Mouse (Mus musculus) testis, adult 2 months (tissue): ENCODE results near the gene Phf12. TPM values are rescaled to one million over a fixed set of nuclear protein-coding genes. Genes with fewer than 3 reads are reported as not detected.

Experiments used
- H3K27ac ChIP-seq: fragments of 200-500 bp; 2 replicates; pipeline ENCODE4 v1.5.1; 2012; ENCODE audit warnings: low read depth, low read length; ENCODE audit not compliant: control insufficient read depth, insufficient read depth
- H3K27me3 ChIP-seq: fragments of 200-500 bp; 2 replicates; pipeline ENCODE4 v1.6.1; 2012; ENCODE audit warnings: mild to moderate bottlenecking, low read length, moderate library complexity; ENCODE audit not compliant: control insufficient read depth, insufficient read depth
- H3K36me3 ChIP-seq: fragments of 200-500 bp; 2 replicates; pipeline ENCODE4 v1.6.1; 2012; ENCODE audit warnings: mild to moderate bottlenecking, low read length; ENCODE audit not compliant: control insufficient read depth, insufficient read depth
- H3K4me1 ChIP-seq: fragments of 200-500 bp; 2 replicates; pipeline ENCODE4 v1.6.1; 2012; ENCODE audit warnings: low read length; ENCODE audit not compliant: control insufficient read depth, insufficient read depth
- H3K4me3 ChIP-seq: fragments of 200-500 bp; 2 replicates; pipeline ENCODE4 v1.5.1; 2012; ENCODE audit warnings: low read depth, mild to moderate bottlenecking, low read length, moderate library complexity, mixed read lengths; ENCODE audit not compliant: control insufficient read depth
- CTCF ChIP-seq: fragments of 200-500 bp; IDR thresholded peaks from 2 replicates; pipeline ENCODE4 v1.5.1; 2012; ENCODE audit warnings: low read depth, mild to moderate bottlenecking, inconsistent platforms, low read length, moderate library complexity; ENCODE audit not compliant: control insufficient read depth, insufficient read depth, insufficient replicate concordance
- POLR2A ChIP-seq: fragments of 200-500 bp; IDR thresholded peaks from 2 replicates; pipeline ENCODE4 v1.6.1; 2012; ENCODE audit warnings: low read depth, mild to moderate bottlenecking, inconsistent platforms, low read length, moderate library complexity; ENCODE audit not compliant: control insufficient read depth
- polyA plus RNA-seq: library from polyadenylated mRNA; depleted of rRNA; stranded (reverse); fragments of >200 nt; gene quantifications from 2 replicates; pipeline ENCODE4 v1.2.3, GENCODE M21; 2012

Gene Phf12
- polyA plus RNA-seq, 1 experiment: 24.6 TPM

GRCm38 (mm10) chr11:77973520-77973919 lies 9.0 kb upstream of the Phf12 start:
- no peak overlapping the region for H3K27ac ChIP-seq
- H3K4me3 ChIP-seq: no peak overlapping the region
- no peaks in the 10 kb centered on the region for H3K36me3 ChIP-seq
- TF ChIP-seq POLR2A: no peak
- TF ChIP-seq CTCF: no peak
- no peaks in the 10 kb centered on the region for H3K27me3 ChIP-seq
- no peaks in the 10 kb centered on the region for H3K4me1 ChIP-seq

GRCm38 (mm10) chr11:77974325-77974724 lies 8.2 kb upstream of the Phf12 start:
- TF ChIP-seq POLR2A (no peak), CTCF (no peak)
- Histone ChIP-seq H3K4me1 (no peaks in the 10 kb centered on the region), H3K27me3 (no peaks in the 10 kb centered on the region), H3K27ac (no peak overlapping the region), H3K4me3 (no peak overlapping the region), H3K36me3 (no peaks in the 10 kb centered on the region)

- Histone ChIP-seq H3K36me3 (no peaks in the 10 kb centered on the region), H3K27ac (no peak overlapping the region), H3K27me3 (no peaks in the 10 kb centered on the region), H3K4me1 (no peaks in the 10 kb centered on the region), H3K4me3 (no peak overlapping the region)
- TF ChIP-seq POLR2A: no peak
- no peak for TF ChIP-seq CTCF
These were observed 6.7 kb upstream of the Phf12 start for GRCm38 (mm10) chr11:77975873-77976272.

GRCm38 (mm10) chr11:77978161-77978560 lies 4.4 kb upstream of the Phf12 start:
- Histone ChIP-seq H3K4me1 (no peaks in the 10 kb centered on the region; the same call in 1 of the 2 replicates), H3K27ac (no peak overlapping the region), H3K27me3 (no peaks in the 10 kb centered on the region), H3K36me3 (no peaks in the 10 kb centered on the region), H3K4me3 (no peak overlapping the region)
- TF ChIP-seq CTCF: no peak
- TF ChIP-seq POLR2A: no peak

- TF ChIP-seq CTCF: no peak
- TF ChIP-seq POLR2A: no peak
- H3K27ac ChIP-seq: no peak overlapping the region
- H3K4me1 ChIP-seq: peaks cover 5% of the 10 kb centered on the region
- no peaks in the 10 kb centered on the region for H3K36me3 ChIP-seq
- no peaks in the 10 kb centered on the region for H3K27me3 ChIP-seq
- no peak overlapping the region for H3K4me3 ChIP-seq
These were observed 3.2 kb upstream of the Phf12 start for GRCm38 (mm10) chr11:77979221-77979809.

GRCm38 (mm10) chr11:77980281-77981204 lies 2.0 kb upstream of the Phf12 start:
- H3K27ac ChIP-seq: no peak overlapping the region
- no peaks in the 10 kb centered on the region for H3K27me3 ChIP-seq
- H3K4me1 ChIP-seq: peaks cover 9% of the 10 kb centered on the region
- H3K36me3 ChIP-seq: no peaks in the 10 kb centered on the region
- no peak overlapping the region for H3K4me3 ChIP-seq
- TF ChIP-seq POLR2A (no peak), CTCF (no peak)

- H3K36me3 ChIP-seq: no peaks in the 10 kb centered on the region
These were observed 729 bp upstream of the Phf12 start for GRCm38 (mm10) chr11:77981609-77982440.

More at GRCm38 (mm10) chr11:77981609-77982440, 729 bp upstream of the Phf12 start:
- peaks cover 9% of the 10 kb centered on the region for H3K4me1 ChIP-seq
- peak overlapping the region; percentile 99 for H3K27ac ChIP-seq
- TF ChIP-seq POLR2A: peak; percentile 81
- no peak for TF ChIP-seq CTCF
- no peaks in the 10 kb centered on the region for H3K27me3 ChIP-seq
- H3K4me3 ChIP-seq: peak overlapping the region; percentile 89
